Mouse (Mus musculus) heart, embryonic 14.5 days (tissue): ENCODE data around the gene Ifna11. TPM values are rescaled to one million over a fixed set of nuclear protein-coding genes. Genes with fewer than 3 reads are reported as not detected.
"Not testable (repeated sequence)": the region's sequence is repeated elsewhere in the genome, so short reads cannot be mapped to it uniquely, and the experiment has no call there.

ENCODE experiments used
- ATAC-seq: fragments of 200-750 bp; cut with Nextera tagmentation; 2 replicates; pipeline ENCODE4 v1.8.0; 2017; ENCODE audit warnings: low read depth, moderate TSS enrichment; ENCODE audit not compliant: insufficient number of reproducible peaks, insufficient read depth, low FRiP score
- H3K27ac ChIP-seq, 2 experiments: fragments of 200-500 bp in 1 of 2; fragments of 300-500 bp in 1 of 2; sonication (generic) in 1 of 2; replicated peaks in 1 of 2; 2 replicates each; pipeline ENCODE4 v1.5.1; 2012 to 2014; ENCODE audit warnings: low read depth in 2 of 2, low read length in 2 of 2, control low read depth in 1 of 2, mild to moderate bottlenecking in 1 of 2, mixed read lengths in 1 of 2; ENCODE audit not compliant: control insufficient read depth in 1 of 2, insufficient read depth in 1 of 2
- H3K27me3 ChIP-seq: fragments of 300-500 bp; sonication (generic); 2 replicates; pipeline ENCODE4 v1.6.1; 2014; ENCODE audit warnings: mild to moderate bottlenecking, low read length, control low read depth; ENCODE audit not compliant: control insufficient read depth, insufficient read depth
- H3K36me3 ChIP-seq: fragments of 300-500 bp; sonication (generic); 2 replicates; pipeline ENCODE4 v1.6.1; 2014; ENCODE audit warnings: mild to moderate bottlenecking, control low read depth, low read length, mixed read lengths; ENCODE audit not compliant: control insufficient read depth, insufficient read depth
- H3K4me1 ChIP-seq, 2 experiments: fragments of 200-500 bp in 1 of 2; fragments of 300-500 bp in 1 of 2; sonication (generic) in 1 of 2; 2 replicates each; pipeline ENCODE4 v1.6.1; 2012 to 2014; ENCODE audit warnings: low read length in 2 of 2, control low read depth in 1 of 2, mixed read lengths in 1 of 2; ENCODE audit not compliant: control insufficient read depth in 2 of 2, insufficient read depth in 2 of 2
- H3K4me2 ChIP-seq: fragments of 300-500 bp; sonication (generic); 2 replicates; pipeline ENCODE4 v1.6.1; 2014; ENCODE audit warnings: mild to moderate bottlenecking, low read length
- H3K4me3 ChIP-seq, 2 experiments: fragments of 200-500 bp in 1 of 2; fragments of 300-500 bp in 1 of 2; sonication (generic) in 1 of 2; 2 replicates each; pipeline ENCODE4 v1.5.1; 2012 to 2014; ENCODE audit warnings: low read length in 2 of 2, mild to moderate bottlenecking in 2 of 2, control low read depth in 1 of 2, low read depth in 1 of 2, moderate library complexity in 1 of 2; ENCODE audit not compliant: control insufficient read depth in 1 of 2, insufficient read depth in 1 of 2
- H3K9ac ChIP-seq: fragments of 300-500 bp; sonication (generic); 2 replicates; pipeline ENCODE4 v1.6.1; 2014; ENCODE audit warnings: mild to moderate bottlenecking, low read length
- H3K9me3 ChIP-seq: fragments of 300-500 bp; sonication (generic); 2 replicates; pipeline ENCODE4 v1.6.1; 2016; ENCODE audit warnings: low read length, control low read depth; ENCODE audit not compliant: control insufficient read depth
- WGBS: fragments of 180-500 bp; shearing (Covaris S2); extraction: QIAGEN DNeasy Blood & Tissue Kit; methylation state at CpG from one replicate; pipeline ENCODE4 v1.1.7; 2014; 5-methylcytosine and 5-hydroxymethylcytosine counted together
- polyA plus RNA-seq: library from polyadenylated mRNA; unstranded; fragments of >200 nt; fragmentation: Nextera tagmentation; extraction: Ambion mirVana; gene quantifications from 2 replicates; pipeline ENCODE4 v1.2.1, GENCODE M21; 2014

The Ifna11 gene
- not detected in 2 replicates for polyA plus RNA-seq

DNA sequence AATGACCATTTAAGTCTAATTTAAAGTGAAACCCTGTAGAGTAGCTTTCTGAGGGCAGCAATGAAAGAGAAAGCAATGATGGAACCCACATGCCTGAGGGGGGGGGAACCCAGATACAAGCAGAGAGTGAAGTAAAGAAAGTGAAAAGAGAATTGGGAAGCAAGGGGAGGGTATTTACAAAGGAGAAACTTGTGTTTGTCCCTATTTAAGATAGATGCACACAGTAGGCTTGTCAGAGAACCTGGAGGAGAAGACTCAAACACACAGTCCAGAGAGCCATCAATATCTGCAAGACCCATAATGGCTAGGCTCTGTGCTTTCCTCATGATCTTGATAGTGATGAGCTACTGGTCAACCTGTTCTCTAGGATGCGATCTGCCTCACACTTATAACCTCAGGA is at the start of gene Ifna11:
Gene Ifna11 (plus strand): TSS at position 301 of the 400 bp plus-strand sequence.
- Histone ChIP-seq H3K4me3 (no peak within 1 kb of the TSS), H3K9me3 (no peaks in the 10 kb centered on the region), H3K4me2 (no peak within 1 kb of the TSS), H3K9ac (no peak within 1 kb of the TSS), H3K27me3 (no peaks in the 10 kb centered on the region), H3K4me1 (no peaks in the 10 kb centered on the region), H3K27ac (no peak within 1 kb of the TSS), H3K36me3 (no peaks in the 10 kb centered on the region)
- ATAC-seq, result no peak
- WGBS, result 63% methylated on average over 1 of the region's 1 CpGs

DNA sequence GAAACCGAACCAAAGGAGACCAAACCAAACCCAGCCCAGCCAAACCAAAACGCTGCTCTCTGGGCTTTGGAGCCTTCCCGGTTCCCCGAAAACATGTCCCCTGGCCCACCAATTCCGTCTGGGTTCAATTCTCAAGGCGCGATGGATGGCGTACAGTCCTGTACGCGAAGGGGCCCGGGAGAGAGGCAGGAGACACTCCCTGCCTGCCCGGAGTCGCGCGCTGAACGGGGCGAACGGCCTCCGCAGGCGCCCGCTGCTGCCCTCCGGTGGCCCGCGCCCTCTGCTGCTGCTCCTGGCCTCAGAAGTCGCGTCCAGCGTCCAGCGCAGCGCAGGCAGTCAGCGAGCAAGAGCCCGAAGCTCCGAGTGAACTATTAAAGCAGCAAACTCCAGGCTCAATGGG is 46.2 kb upstream of the Ifna11 start, which contains the start of gene Gm13290:
Gene Gm13290 (plus strand): TSS at position 301 of the 400 bp plus-strand sequence.
- not testable (repeated sequence) for ATAC-seq, H3K9me3 ChIP-seq, H3K27ac ChIP-seq, H3K4me3 ChIP-seq, H3K4me2 ChIP-seq, H3K36me3 ChIP-seq, H3K4me1 ChIP-seq, H3K27me3 ChIP-seq, H3K9ac ChIP-seq
- no CpG with 5 or more reads among the region's 32 CpGs for WGBS

DNA sequence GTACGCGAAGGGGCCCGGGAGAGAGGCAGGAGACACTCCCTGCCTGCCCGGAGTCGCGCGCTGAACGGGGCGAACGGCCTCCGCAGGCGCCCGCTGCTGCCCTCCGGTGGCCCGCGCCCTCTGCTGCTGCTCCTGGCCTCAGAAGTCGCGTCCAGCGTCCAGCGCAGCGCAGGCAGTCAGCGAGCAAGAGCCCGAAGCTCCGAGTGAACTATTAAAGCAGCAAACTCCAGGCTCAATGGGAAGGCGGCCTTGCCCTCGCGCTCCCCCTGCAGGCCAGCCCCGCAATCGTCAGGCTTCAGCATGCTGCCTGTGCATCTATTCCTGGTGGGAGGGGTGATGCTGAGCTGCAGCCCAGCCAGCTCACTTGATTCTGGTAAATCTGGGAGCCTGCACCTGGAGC is 43.1 kb upstream of the Ifna11 start, which contains the start of gene Gm13289:
Gene Gm13289 (plus strand): TSS at position 301 of the 400 bp plus-strand sequence.
- not testable (repeated sequence) for ATAC-seq, H3K9me3 ChIP-seq
- no CpG with 5 or more reads among the region's 29 CpGs for WGBS

DNA sequence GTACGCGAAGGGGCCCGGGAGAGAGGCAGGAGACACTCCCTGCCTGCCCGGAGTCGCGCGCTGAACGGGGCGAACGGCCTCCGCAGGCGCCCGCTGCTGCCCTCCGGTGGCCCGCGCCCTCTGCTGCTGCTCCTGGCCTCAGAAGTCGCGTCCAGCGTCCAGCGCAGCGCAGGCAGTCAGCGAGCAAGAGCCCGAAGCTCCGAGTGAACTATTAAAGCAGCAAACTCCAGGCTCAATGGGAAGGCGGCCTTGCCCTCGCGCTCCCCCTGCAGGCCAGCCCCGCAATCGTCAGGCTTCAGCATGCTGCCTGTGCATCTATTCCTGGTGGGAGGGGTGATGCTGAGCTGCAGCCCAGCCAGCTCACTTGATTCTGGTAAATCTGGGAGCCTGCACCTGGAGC is 40.2 kb upstream of the Ifna11 start, which contains the start of gene Gm13272:
Gene Gm13272 (plus strand): TSS at position 301 of the 400 bp plus-strand sequence.
- H3K4me3 ChIP-seq, H3K36me3 ChIP-seq, H3K4me2 ChIP-seq, H3K9ac ChIP-seq, ATAC-seq, H3K9me3 ChIP-seq, H3K27me3 ChIP-seq, H3K4me1 ChIP-seq, H3K27ac ChIP-seq: not testable (repeated sequence)
- WGBS, result no CpG with 5 or more reads among the region's 29 CpGs

More for the DNA sequence above, 43.1 kb upstream of the Ifna11 start, which contains the start of gene Gm13289:
- H3K4me1 ChIP-seq, H3K36me3 ChIP-seq, H3K9ac ChIP-seq, H3K27me3 ChIP-seq, H3K4me3 ChIP-seq, H3K4me2 ChIP-seq, H3K27ac ChIP-seq: not testable (repeated sequence)

DNA sequence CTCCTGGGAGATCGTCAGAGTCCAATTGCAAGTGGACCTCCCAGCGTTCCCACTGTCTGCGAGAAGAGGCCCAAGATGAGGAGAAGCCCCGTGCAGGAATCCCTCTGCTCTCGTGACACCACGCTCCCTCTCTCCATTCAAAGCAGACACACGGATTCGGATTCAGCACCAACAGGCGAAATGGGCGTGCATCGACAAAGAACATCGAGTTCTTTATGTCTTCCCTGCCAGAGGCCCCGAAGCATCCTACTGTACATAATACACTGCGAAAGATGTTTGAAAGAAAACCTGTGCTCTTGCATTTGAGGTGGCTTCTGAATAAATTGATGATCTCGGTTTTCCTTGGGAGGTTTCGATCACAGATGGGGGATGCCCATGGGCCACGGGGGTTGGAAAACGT is 39.4 kb upstream of the Ifna11 start:
- H3K4me2 ChIP-seq, ATAC-seq, H3K4me1 ChIP-seq, H3K9me3 ChIP-seq, H3K27me3 ChIP-seq, H3K4me3 ChIP-seq, H3K9ac ChIP-seq, H3K27ac ChIP-seq, H3K36me3 ChIP-seq: not testable (repeated sequence)
- WGBS, result 32% methylated on average over 14 of the region's 18 CpGs

DNA sequence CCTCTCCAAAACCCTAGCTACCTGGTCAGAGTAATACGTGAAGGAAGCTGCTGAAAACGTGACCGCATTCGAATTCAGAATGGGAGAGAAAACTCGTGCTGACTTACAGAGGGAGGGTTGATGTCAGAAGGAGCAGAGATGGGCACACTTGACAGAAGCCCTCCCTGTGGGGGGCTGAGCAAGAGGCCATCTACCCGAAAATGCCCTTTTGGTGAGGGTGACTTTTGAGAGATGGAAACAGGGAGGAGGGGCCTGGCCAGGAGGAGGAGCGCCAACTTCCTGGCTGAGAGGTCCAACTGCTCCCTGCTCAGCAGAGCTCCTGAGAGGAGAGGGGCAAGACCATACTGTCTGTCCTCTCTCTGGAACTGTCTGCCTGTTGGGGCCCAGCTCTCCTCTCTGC is 37.9 kb upstream of the Ifna11 start, which contains the start of gene Ifnz:
Gene Ifnz (plus strand): TSS at position 301 of the 400 bp plus-strand sequence.
- H3K4me3 ChIP-seq, result peak within 1 kb of the TSS in 1 of 2 experiments; percentile 43; a peak in 2 of 4 replicates
- H3K27ac ChIP-seq, result peak within 1 kb of the TSS; percentile 33 to 85; a peak in 2 of 4 replicates
- WGBS, result 0% methylated on average over 2 of the region's 7 CpGs
- H3K9me3 ChIP-seq, H3K4me1 ChIP-seq, ATAC-seq, H3K9ac ChIP-seq, H3K36me3 ChIP-seq, H3K27me3 ChIP-seq: not testable (repeated sequence)
- peak within 1 kb of the TSS; percentile 52 for H3K4me2 ChIP-seq

DNA sequence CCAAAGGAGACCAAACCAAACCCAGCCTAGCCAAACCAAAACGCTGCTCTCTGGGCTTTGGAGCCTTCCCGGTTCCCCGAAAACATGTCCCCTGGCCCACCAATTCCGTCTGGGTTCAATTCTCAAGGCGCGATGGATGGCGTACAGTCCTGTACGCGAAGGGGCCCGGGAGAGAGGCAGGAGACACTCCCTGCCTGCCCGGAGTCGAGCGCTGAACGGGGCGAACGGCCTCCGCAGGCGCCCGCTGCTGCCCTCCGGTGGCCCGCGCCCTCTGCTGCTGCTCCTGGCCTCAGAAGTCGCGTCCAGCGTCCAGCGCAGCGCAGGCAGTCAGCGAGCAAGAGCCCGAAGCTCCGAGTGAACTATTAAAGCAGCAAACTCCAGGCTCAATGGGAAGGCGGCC is 37.4 kb upstream of the Ifna11 start:
- not testable (repeated sequence) for H3K4me1 ChIP-seq, H3K9ac ChIP-seq, H3K9me3 ChIP-seq, H3K27me3 ChIP-seq, H3K36me3 ChIP-seq, ATAC-seq
- Histone ChIP-seq H3K4me3 (peak overlapping the region in 1 of 2 experiments; percentile 43; a peak in 2 of 4 replicates), H3K4me2 (peak overlapping the region; percentile 52), H3K27ac (peak overlapping the region; percentile 33 to 85; a peak in 2 of 4 replicates)
- WGBS, result 0% methylated on average over 1 of the region's 31 CpGs

DNA sequence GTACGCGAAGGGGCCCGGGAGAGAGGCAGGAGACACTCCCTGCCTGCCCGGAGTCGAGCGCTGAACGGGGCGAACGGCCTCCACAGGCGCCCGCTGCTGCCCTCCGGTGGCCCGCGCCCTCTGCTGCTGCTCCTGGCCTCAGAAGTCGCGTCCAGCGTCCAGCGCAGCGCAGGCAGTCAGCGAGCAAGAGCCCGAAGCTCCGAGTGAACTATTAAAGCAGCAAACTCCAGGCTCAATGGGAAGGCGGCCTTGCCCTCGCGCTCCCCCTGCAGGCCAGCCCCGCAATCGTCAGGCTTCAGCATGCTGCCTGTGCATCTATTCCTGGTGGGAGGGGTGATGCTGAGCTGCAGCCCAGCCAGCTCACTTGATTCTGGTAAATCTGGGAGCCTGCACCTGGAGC is 34.4 kb upstream of the Ifna11 start, which contains the start of gene Gm13276:
Gene Gm13276 (plus strand): TSS at position 301 of the 400 bp plus-strand sequence.
- ATAC-seq, H3K9ac ChIP-seq, H3K27ac ChIP-seq, H3K4me2 ChIP-seq, H3K27me3 ChIP-seq, H3K4me3 ChIP-seq, H3K9me3 ChIP-seq, H3K36me3 ChIP-seq, H3K4me1 ChIP-seq: not testable (repeated sequence)
- no CpG with 5 or more reads among the region's 27 CpGs for WGBS
